Mouse (Mus musculus): ENCODE results near the gene Adgrv1.

DNA sequence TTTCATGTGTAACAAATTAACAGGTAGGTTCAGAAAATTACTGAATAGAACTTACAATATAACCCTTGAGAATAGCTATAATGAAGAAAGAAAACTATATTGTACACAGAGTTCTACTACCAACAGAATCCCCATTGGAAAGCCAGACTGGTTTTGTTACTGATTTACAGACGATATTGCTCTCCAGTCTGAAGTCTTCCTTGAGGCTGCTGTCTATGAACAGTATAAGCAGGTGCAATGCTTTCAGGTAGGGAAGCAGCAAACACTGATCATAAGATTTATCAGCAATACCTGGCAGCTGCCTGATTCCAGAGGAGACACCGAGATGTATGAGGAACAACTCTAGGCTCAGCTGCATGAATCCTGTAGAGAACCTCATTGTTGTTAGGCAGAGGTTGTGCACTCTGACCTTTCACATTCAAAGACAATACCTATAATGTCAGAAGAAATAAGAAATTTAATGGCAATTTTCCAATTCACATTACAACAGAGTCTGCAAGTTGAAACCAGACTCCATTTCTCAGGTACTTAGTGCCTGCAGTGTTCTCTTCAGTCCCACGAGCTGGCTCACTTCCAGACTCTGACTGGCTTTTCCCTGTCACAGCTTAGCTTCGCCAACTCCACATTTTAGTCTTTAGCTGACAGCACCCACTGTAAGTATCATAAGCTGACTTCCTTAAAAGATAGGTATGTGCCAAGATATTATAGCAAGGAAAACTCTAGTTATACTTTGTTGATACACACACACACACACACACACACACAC is 247.2 kb downstream of the Adgrv1 start:
- no peak for TF ChIP-seq GATA1 (IDR thresholded peaks at IDR 0.05; ENCODE audit: low read length)
- TF ChIP-seq TAL1 (IDR thresholded peaks at IDR 0.05; ENCODE audit: low read length) = no peak
